Mouse (Mus musculus) G1E (cell line): ENCODE data around the gene Ubtd2. TPM values are rescaled to one million over a fixed set of nuclear protein-coding genes. Genes with fewer than 3 reads are reported as not detected.

Experiments
- ATAC-seq: 2 replicates; pipeline ENCODE4 v1.8.0; 2016; ENCODE audit warnings: mild to moderate bottlenecking; ENCODE audit not compliant: insufficient number of reproducible peaks, poor library complexity, low FRiP score, severe bottlenecking; ENCODE audit errors: extremely low read depth
- DNase-seq: peaks from one replicate; pipeline ENCODE4 v3.0.0; 2012; ENCODE audit warnings: low spot score
- H3K27me3 ChIP-seq: 2 replicates; pipeline ENCODE4 v1.6.1; 2012; ENCODE audit warnings: mild to moderate bottlenecking, low read length, inconsistent platforms; ENCODE audit not compliant: insufficient read depth
- H3K36me3 ChIP-seq: replicated peaks from 2 replicates; pipeline ENCODE3; 2012; ENCODE audit warnings: mild to moderate bottlenecking, inconsistent platforms
- H3K4me1 ChIP-seq: 2 replicates; pipeline ENCODE4 v1.6.1; 2012; ENCODE audit warnings: low read depth, low read length, inconsistent platforms, mixed read lengths; ENCODE audit not compliant: insufficient read depth
- H3K4me3 ChIP-seq: 2 replicates; pipeline ENCODE4 v1.5.1; 2012; ENCODE audit warnings: low read depth, mild to moderate bottlenecking, inconsistent platforms, low read length, moderate library complexity, mixed read lengths
- H3K9me3 ChIP-seq: replicated peaks from 2 replicates; pipeline ENCODE4 v1.6.1; 2012; ENCODE audit warnings: inconsistent platforms
- CTCF ChIP-seq: IDR thresholded peaks from 2 replicates; pipeline ENCODE4 v1.5.1; 2012; ENCODE audit warnings: low read depth, low read length, inconsistent platforms, mixed read lengths
- GATA1 ChIP-seq: IDR thresholded peaks from 2 replicates; pipeline ENCODE4 v1.6.1; 2012; ENCODE audit warnings: borderline replicate concordance, low read length, inconsistent platforms, mixed read lengths
- GATA2 ChIP-seq: IDR thresholded peaks from 2 replicates; pipeline ENCODE4 v1.6.1; 2012; ENCODE audit warnings: low read depth, low read length, inconsistent platforms, borderline replicate concordance
- POLR2AphosphoS5 ChIP-seq: IDR thresholded peaks from 2 replicates; pipeline ENCODE4 v1.6.1; 2012; ENCODE audit warnings: low read depth, low read length, inconsistent platforms; ENCODE audit not compliant: insufficient replicate concordance
- TAL1 ChIP-seq: conservative IDR thresholded peaks from 2 replicates; pipeline ENCODE4 v1.6.1; 2012; ENCODE audit warnings: low read depth, low read length, inconsistent platforms, mixed read lengths
- polyA plus RNA-seq: library from polyadenylated mRNA; stranded (reverse); fragments of >175 nt; gene quantifications from 2 replicates; pipeline ENCODE4 v1.2.3, GENCODE M21; 2012
- total RNA-seq, 2 experiments: library from RNA; stranded (forward) in 1 of 2; stranded (reverse) in 1 of 2; fragments of 200-1000 nt in 1 of 2; fragments of >200 nt in 1 of 2; fragmentation: Nextera tagmentation in 1 of 2; gene quantifications; 2 replicates each; pipeline ENCODE4 v1.2.3; 2014 to 2017

Gene Ubtd2
- total and polyA plus RNA-seq, 3 experiments = 0.11 to 0.29 TPM; not detected in 1

GRCm38 (mm10) chr11:32518770-32519169 is 63.6 kb downstream of the Ubtd2 start:
- Histone ChIP-seq H3K4me3 (no peak overlapping the region), H3K27me3 (peaks cover 26% of the 10 kb centered on the region), H3K4me1 (no peaks in the 10 kb centered on the region), H3K9me3 (no peaks in the 10 kb centered on the region), H3K36me3 (no peaks in the 10 kb centered on the region)
- DNase-seq (no peak), ATAC-seq (no peak)
- TF ChIP-seq GATA1 = no peak
- TF ChIP-seq TAL1 = no peak
- no peak for TF ChIP-seq CTCF
- TF ChIP-seq GATA2 = no peak
- no peak for TF ChIP-seq POLR2AphosphoS5

DNA sequence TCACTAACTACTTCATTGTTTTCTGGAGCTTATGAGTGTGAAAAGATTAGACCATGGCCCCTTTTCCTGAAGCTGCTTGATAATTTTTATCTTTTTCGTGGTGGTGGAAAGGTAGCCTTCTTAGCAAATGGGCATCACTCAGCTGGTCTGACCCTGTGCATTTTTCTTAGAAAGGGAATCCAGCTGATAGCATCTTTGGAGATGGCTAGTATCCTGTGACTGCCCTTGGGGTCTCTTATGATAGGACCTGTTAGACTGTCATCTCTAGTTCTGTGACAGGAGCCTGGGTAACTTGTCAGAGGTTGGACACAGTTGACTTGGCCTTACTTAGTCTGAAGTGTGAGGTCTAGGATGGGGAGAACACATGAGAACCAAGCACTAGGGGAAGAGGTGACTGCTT is 64.2 kb downstream of the Ubtd2 start:
- DNase-seq = no peak
- Histone ChIP-seq H3K4me1 (no peaks in the 10 kb centered on the region), H3K4me3 (no peak overlapping the region), H3K9me3 (no peaks in the 10 kb centered on the region), H3K27me3 (peaks cover 30% of the 10 kb centered on the region), H3K36me3 (no peaks in the 10 kb centered on the region)
- TF ChIP-seq TAL1 (no peak), GATA2 (no peak), CTCF (no peak), GATA1 (no peak), POLR2AphosphoS5 (no peak)
- no peak for ATAC-seq

DNA sequence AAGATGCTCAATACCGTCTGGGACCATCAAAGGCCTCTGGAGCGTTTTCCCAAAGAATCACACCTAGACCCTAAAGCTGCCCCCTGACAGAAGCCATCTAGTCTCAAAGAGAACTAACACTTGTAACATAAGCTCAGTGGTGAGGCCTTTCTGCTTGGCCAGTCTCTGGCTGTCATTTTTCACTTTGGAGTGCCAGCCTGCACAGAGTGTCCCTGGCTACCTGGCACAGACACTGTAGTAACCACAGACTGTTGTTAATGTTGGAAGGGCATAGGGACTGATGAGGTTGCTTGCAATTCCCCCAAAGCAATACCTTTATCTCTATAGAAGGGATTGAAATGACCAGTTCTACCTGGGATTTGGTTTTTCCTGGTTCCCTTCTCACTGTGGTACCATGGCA is 66.1 kb downstream of the Ubtd2 start:
- Histone ChIP-seq H3K4me1 (0 out of 2 replicates have a peak, but pooled peaks cover 2% of the 10 kb centered on the region), H3K27me3 (peaks cover 37% of the 10 kb centered on the region), H3K4me3 (no peak overlapping the region), H3K36me3 (no peaks in the 10 kb centered on the region), H3K9me3 (no peaks in the 10 kb centered on the region)
- DNase-seq = no peak
- TF ChIP-seq GATA1 (no peak), TAL1 (no peak), GATA2 (no peak)
- ATAC-seq = no peak

GRCm38 (mm10) chr11:32524122-32524920 is 69.2 kb downstream of the Ubtd2 start:
- Histone ChIP-seq H3K4me3 (no peak overlapping the region), H3K27me3 (peaks cover 30% of the 10 kb centered on the region), H3K36me3 (no peaks in the 10 kb centered on the region), H3K4me1 (0 out of 2 replicates have a peak, but pooled peaks cover 2% of the 10 kb centered on the region), H3K9me3 (no peaks in the 10 kb centered on the region)
- ATAC-seq (no peak), DNase-seq (no peak)
- TF ChIP-seq CTCF (no peak), GATA2 (no peak), TAL1 (no peak), POLR2AphosphoS5 (no peak), GATA1 (no peak)

DNA sequence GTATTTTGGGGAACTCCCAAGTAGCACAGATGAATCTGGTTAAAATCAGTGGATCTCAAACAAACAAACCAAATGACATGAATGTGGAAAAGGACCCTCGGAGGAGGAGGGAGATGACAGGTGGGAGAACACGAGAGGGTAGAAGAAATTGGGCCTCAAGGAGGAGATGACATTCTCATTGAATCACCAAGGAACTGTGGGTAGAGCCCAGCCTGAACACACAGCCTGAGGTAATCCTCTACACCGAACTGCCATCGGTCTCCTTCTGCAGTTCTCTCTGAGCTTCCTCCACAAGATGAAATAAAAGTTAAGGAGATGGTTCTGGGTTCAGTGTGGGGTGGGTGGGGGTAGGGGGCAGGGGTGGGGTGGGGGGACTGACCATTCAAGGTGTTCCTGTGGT is 71.8 kb downstream of the Ubtd2 start:
- DNase-seq (no peak), ATAC-seq (no peak)
- peaks cover 27% of the 10 kb centered on the region for H3K27me3 ChIP-seq
- H3K36me3 ChIP-seq = no peaks in the 10 kb centered on the region
- no peak overlapping the region for H3K4me3 ChIP-seq
- no peaks in the 10 kb centered on the region for H3K9me3 ChIP-seq
- peaks cover 11% of the 10 kb centered on the region; the same call in 1 of the 2 replicates for H3K4me1 ChIP-seq
- no peak for TF ChIP-seq POLR2AphosphoS5
- no peak for TF ChIP-seq GATA2
- TF ChIP-seq CTCF = no peak
- TF ChIP-seq TAL1 = no peak
- TF ChIP-seq GATA1 = no peak

DNA sequence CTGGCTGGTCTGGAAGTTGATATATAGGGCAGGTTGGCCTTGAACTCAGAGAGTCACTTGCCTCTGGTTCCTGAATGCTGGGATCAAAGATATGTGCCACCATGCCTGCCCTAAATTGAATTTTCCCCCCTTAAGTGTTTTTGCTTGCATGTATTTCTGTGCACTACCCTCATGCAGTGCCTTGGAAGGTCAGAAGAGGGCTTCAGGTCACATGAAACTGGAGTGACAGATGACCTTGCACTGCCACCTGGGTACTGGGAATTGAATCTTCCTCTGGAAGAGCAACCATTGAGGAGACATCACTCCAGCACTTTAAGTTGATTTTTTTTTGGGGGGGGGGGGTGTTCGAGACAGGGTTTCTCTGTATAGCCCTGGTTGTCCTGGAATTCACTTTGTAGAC is 75.0 kb downstream of the Ubtd2 start:
- DNase-seq (no peak), ATAC-seq (no peak)

More for the DNA sequence above, 75.0 kb downstream of the Ubtd2 start:
- Histone ChIP-seq H3K9me3 (no peaks in the 10 kb centered on the region), H3K27me3 (peaks cover 34% of the 10 kb centered on the region), H3K36me3 (peaks cover 4% of the 10 kb centered on the region), H3K4me1 (peaks cover 36% of the 10 kb centered on the region), H3K4me3 (no peak overlapping the region)
- TF ChIP-seq POLR2AphosphoS5 (no peak), GATA1 (no peak)
